25 mouse cellular contexts compared by ENCODE assay signal in the genomic region with DNA sequence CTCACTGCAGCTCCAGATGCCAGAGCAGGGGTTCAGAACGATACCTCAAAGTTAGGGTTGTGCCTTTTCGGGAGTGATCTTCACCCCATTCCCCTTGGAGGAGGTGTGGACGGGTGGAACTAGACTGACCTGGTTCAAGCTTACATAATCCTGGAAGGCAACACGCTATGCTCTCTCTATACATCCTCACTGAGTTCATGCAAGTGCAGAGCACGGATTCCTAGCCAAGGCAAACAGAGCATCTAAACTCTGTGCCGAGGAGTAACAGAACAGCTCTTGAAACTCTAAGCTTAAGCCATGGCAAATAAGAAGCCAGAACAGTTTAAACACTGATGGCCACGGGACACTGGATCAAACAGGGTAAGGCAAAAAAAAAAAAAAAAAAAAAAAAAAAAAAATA.
"Had no signal": no experiment of that assay in that cellular context is flagged by ENCODE, and none has a peak within 500 bp of the region (broad histone marks: within the 10 kb centered on the region; RNA-seq: fewer than 3 reads in every experiment).

No protein-coding gene starts in this region.

- H3K36me3 ChIP-seq: heart, embryonic 12.5 days; hindbrain, embryonic 10.5 days; hindbrain, embryonic 12.5 days; intestine, embryonic 15.5 days; limb, embryonic 10.5 days; limb, embryonic 12.5 days; liver, embryonic 13.5 days had no signal

- H3K4me1 ChIP-seq: heart, embryonic 12.5 days; hindbrain, embryonic 10.5 days; hindbrain, embryonic 12.5 days; intestine, embryonic 15.5 days; limb, embryonic 10.5 days; limb, embryonic 12.5 days; liver, embryonic 13.5 days had no signal

- H3K9ac ChIP-seq: heart, embryonic 12.5 days; hindbrain, embryonic 12.5 days; hindbrain, embryonic 14.5 days; intestine, embryonic 15.5 days; limb, embryonic 12.5 days; liver, embryonic 13.5 days had no signal

- H3K27ac ChIP-seq: heart, adult 2 months; hindbrain, embryonic 10.5 days; hindbrain, embryonic 12.5 days; hindbrain, embryonic 14.5 days; intestine, embryonic 15.5 days; layer of hippocampus, adult 2 months; left cerebral cortex, adult 2 months; limb, embryonic 10.5 days; limb, embryonic 12.5 days; liver, embryonic 13.5 days had no signal

- H3K4me2 ChIP-seq: heart, embryonic 12.5 days; hindbrain, embryonic 12.5 days; hindbrain, embryonic 14.5 days; intestine, embryonic 15.5 days; limb, embryonic 12.5 days; liver, embryonic 11.5 days; liver, embryonic 13.5 days had no signal

- H3K9me3 ChIP-seq: heart, embryonic 12.5 days; hindbrain, embryonic 10.5 days; hindbrain, embryonic 12.5 days; intestine, embryonic 15.5 days; limb, embryonic 10.5 days; limb, embryonic 12.5 days; liver, embryonic 13.5 days had no signal

- H3K4me3 ChIP-seq: heart, adult 2 months; heart, embryonic 12.5 days; hindbrain, embryonic 10.5 days; hindbrain, embryonic 12.5 days; intestine, embryonic 15.5 days; layer of hippocampus, adult 2 months; left cerebral cortex, adult 2 months; limb, embryonic 10.5 days; limb, embryonic 12.5 days; liver, embryonic 13.5 days had no signal

- ATAC-seq: hindbrain, embryonic 16.5 days; inflammation-experienced regulatory T-cells, adult 6 months; intestine, embryonic 15.5 days; intestine, postnatal 0 days had no signal

- DNase-seq: gastrocnemius, postnatal 14 days; gastrocnemius, postnatal 36 days; heart, adult 2 months; heart, postnatal 10 days; heart, postnatal 4 days; kidney, adult 18-20 months; kidney, adult 8-10 months; kidney, postnatal 10 days; kidney, postnatal 25 days; kidney, postnatal 4 days; liver; liver, embryonic 13.5 days had no signal

- H3K27me3 ChIP-seq: heart, embryonic 12.5 days; hindbrain, embryonic 12.5 days; intestine, embryonic 15.5 days; limb, embryonic 12.5 days; liver, embryonic 13.5 days had no signal
